Mouse (Mus musculus): ENCODE data around the gene Cyb561d2. TPM values are rescaled to one million over a fixed set of nuclear protein-coding genes. Genes with fewer than 3 reads are reported as not detected.

Gene Cyb561d2
- polyA plus RNA-seq, 1 experiment from 2014 or later = 13.1 TPM

- ATAC-seq (ENCODE audit: insufficient number of reproducible peaks, low FRiP score, low TSS enrichment, low read depth) = no peak; the same call in 1 of the 2 replicates
- WGBS = under 1% methylated on average over 23 of the region's 23 CpGs
Observed at GRCm38 (mm10) chr9:107555031-107555457, 13.1 kb upstream of the Cyb561d2 start.

GRCm38 (mm10) chr9:107554319-107554825 is 12.4 kb upstream of the Cyb561d2 start:
- Histone ChIP-seq H3K4me3 (ENCODE audit: low read depth, low read length) (peak overlapping the region; percentile 78), H3K27ac (replicated peaks; ENCODE audit: low read depth, low read length) (peak overlapping the region; percentile 91), H3K9ac (ENCODE audit: low read length) (peak overlapping the region; percentile 79), H3K4me1 (ENCODE audit: control insufficient read depth, insufficient read depth, low read length) (peaks cover 45% of the 10 kb centered on the region), H3K36me3 (ENCODE audit: control insufficient read depth, insufficient read depth, low read length) (peaks cover 17% of the 10 kb centered on the region), H3K9me3 (ENCODE audit: control insufficient read depth, low read length) (no peaks in the 10 kb centered on the region), H3K4me2 (ENCODE audit: low read depth, severe bottlenecking) (peak overlapping the region; percentile 84), H3K27me3 (ENCODE audit: control insufficient read depth, insufficient read depth, low read length) (no peaks in the 10 kb centered on the region)
- under 1% methylated on average over 53 of the region's 53 CpGs for WGBS
- DNase-seq (ENCODE audit: low spot score) (peak; percentile 95), ATAC-seq (ENCODE audit: insufficient number of reproducible peaks, low FRiP score, low TSS enrichment, low read depth) (peak; percentile 87)

More at GRCm38 (mm10) chr9:107555031-107555457, 13.1 kb upstream of the Cyb561d2 start:
- H3K27ac ChIP-seq (replicated peaks; ENCODE audit: low read depth, low read length) = peak overlapping the region; percentile 91
- H3K4me2 ChIP-seq (ENCODE audit: low read depth, severe bottlenecking) = peak overlapping the region; percentile 83
- H3K4me3 ChIP-seq (ENCODE audit: low read depth, low read length) = peak overlapping the region; percentile 78
- H3K9ac ChIP-seq (ENCODE audit: low read length) = peak overlapping the region; percentile 79
- H3K27me3 ChIP-seq (ENCODE audit: control insufficient read depth, insufficient read depth, low read length) = no peaks in the 10 kb centered on the region
- peak; percentile 66 for DNase-seq (ENCODE audit: low spot score)
- H3K9me3 ChIP-seq (ENCODE audit: control insufficient read depth, low read length) = no peaks in the 10 kb centered on the region
- H3K36me3 ChIP-seq (ENCODE audit: control insufficient read depth, insufficient read depth, low read length) = peaks cover 20% of the 10 kb centered on the region
- H3K4me1 ChIP-seq (ENCODE audit: control insufficient read depth, insufficient read depth, low read length) = peaks cover 45% of the 10 kb centered on the region

- DNase-seq (ENCODE audit: low spot score) = no peak
- Histone ChIP-seq H3K4me2 (ENCODE audit: low read depth, severe bottlenecking) (peak overlapping the region; percentile 84), H3K9ac (ENCODE audit: low read length) (peak overlapping the region; percentile 49), H3K27ac (replicated peaks; ENCODE audit: low read depth, low read length) (peak overlapping the region; percentile 87), H3K27me3 (ENCODE audit: control insufficient read depth, insufficient read depth, low read length) (no peaks in the 10 kb centered on the region), H3K9me3 (ENCODE audit: control insufficient read depth, low read length) (no peaks in the 10 kb centered on the region), H3K4me3 (ENCODE audit: low read depth, low read length) (peak overlapping the region; percentile 78), H3K4me1 (ENCODE audit: control insufficient read depth, insufficient read depth, low read length) (peaks cover 45% of the 10 kb centered on the region), H3K36me3 (ENCODE audit: control insufficient read depth, insufficient read depth, low read length) (peaks cover 13% of the 10 kb centered on the region)
- ATAC-seq (ENCODE audit: insufficient number of reproducible peaks, low FRiP score, low TSS enrichment, low read depth) = peak; percentile 49
- 4% methylated on average over 37 of the region's 37 CpGs for WGBS
Observed at GRCm38 (mm10) chr9:107553541-107554318, 11.7 kb upstream of the Cyb561d2 start.

GRCm38 (mm10) chr9:107552690-107553393 is 10.8 kb upstream of the Cyb561d2 start:
- no peaks in the 10 kb centered on the region for H3K27me3 ChIP-seq (ENCODE audit: control insufficient read depth, insufficient read depth, low read length)
- peaks cover 7% of the 10 kb centered on the region; the same call in 1 of the 2 replicates for H3K36me3 ChIP-seq (ENCODE audit: control insufficient read depth, insufficient read depth, low read length)
- peaks cover 45% of the 10 kb centered on the region for H3K4me1 ChIP-seq (ENCODE audit: control insufficient read depth, insufficient read depth, low read length)
- 76% methylated on average over 5 of the region's 5 CpGs for WGBS
- ATAC-seq (ENCODE audit: insufficient number of reproducible peaks, low FRiP score, low TSS enrichment, low read depth) (no peak), DNase-seq (ENCODE audit: low spot score) (no peak)
- no peaks in the 10 kb centered on the region for H3K9me3 ChIP-seq (ENCODE audit: control insufficient read depth, low read length)
- no peak overlapping the region; the same call in none of the 2 replicates for H3K27ac ChIP-seq (replicated peaks; ENCODE audit: low read depth, low read length)
- no peak overlapping the region for H3K4me3 ChIP-seq (ENCODE audit: low read depth, low read length)
- H3K4me2 ChIP-seq (ENCODE audit: low read depth, severe bottlenecking) = peak overlapping the region; percentile 96
- no peak overlapping the region; the same call in 1 of the 2 replicates for H3K9ac ChIP-seq (ENCODE audit: low read length)

GRCm38 (mm10) chr9:107551890-107552355 is 9.9 kb upstream of the Cyb561d2 start:
- ATAC-seq (ENCODE audit: insufficient number of reproducible peaks, low FRiP score, low TSS enrichment, low read depth) = no peak
- Histone ChIP-seq H3K27ac (replicated peaks; ENCODE audit: low read depth, low read length) (peak overlapping the region; percentile 47), H3K36me3 (ENCODE audit: control insufficient read depth, insufficient read depth, low read length) (no peaks in the 10 kb centered on the region; the same call in 1 of the 2 replicates), H3K27me3 (ENCODE audit: control insufficient read depth, insufficient read depth, low read length) (no peaks in the 10 kb centered on the region), H3K9ac (ENCODE audit: low read length) (peak overlapping the region; percentile 79), H3K9me3 (ENCODE audit: control insufficient read depth, low read length) (no peaks in the 10 kb centered on the region), H3K4me1 (ENCODE audit: control insufficient read depth, insufficient read depth, low read length) (peaks cover 49% of the 10 kb centered on the region), H3K4me2 (ENCODE audit: low read depth, severe bottlenecking) (peak overlapping the region; percentile 96), H3K4me3 (ENCODE audit: low read depth, low read length) (peak overlapping the region; percentile 52)
- 6% methylated on average over 8 of the region's 8 CpGs for WGBS
- no peak for DNase-seq (ENCODE audit: low spot score)

GRCm38 (mm10) chr9:107551117-107551889 is 9.3 kb upstream of the Cyb561d2 start, which contains the start of gene Rassf1:
Gene Rassf1, plus strand, starts transcription at chr9:107551555.
- WGBS = under 1% methylated on average over 56 of the region's 63 CpGs
- DNase-seq (ENCODE audit: low spot score) (peak; percentile 80), ATAC-seq (ENCODE audit: insufficient number of reproducible peaks, low FRiP score, low TSS enrichment, low read depth) (peak; percentile 14; the same call in 1 of the 2 replicates)
- peak within 1 kb of the TSS; percentile 79 for H3K9ac ChIP-seq (ENCODE audit: low read length)
- no peaks in the 10 kb centered on the region for H3K9me3 ChIP-seq (ENCODE audit: control insufficient read depth, low read length)
- peaks cover 50% of the 10 kb centered on the region for H3K4me1 ChIP-seq (ENCODE audit: control insufficient read depth, insufficient read depth, low read length)
- no peaks in the 10 kb centered on the region for H3K27me3 ChIP-seq (ENCODE audit: control insufficient read depth, insufficient read depth, low read length)
- H3K27ac ChIP-seq (replicated peaks; ENCODE audit: low read depth, low read length) = peak within 1 kb of the TSS; percentile 47
- H3K36me3 ChIP-seq (ENCODE audit: control insufficient read depth, insufficient read depth, low read length) = no peaks in the 10 kb centered on the region
- peak within 1 kb of the TSS; percentile 52 for H3K4me3 ChIP-seq (ENCODE audit: low read depth, low read length)
- H3K4me2 ChIP-seq (ENCODE audit: low read depth, severe bottlenecking) = peak within 1 kb of the TSS; percentile 96

- no peak overlapping the region; the same call in 1 of the 2 replicates for H3K27ac ChIP-seq (replicated peaks; ENCODE audit: low read depth, low read length)
- H3K36me3 ChIP-seq (ENCODE audit: control insufficient read depth, insufficient read depth, low read length) = no peaks in the 10 kb centered on the region
- H3K4me2 ChIP-seq (ENCODE audit: low read depth, severe bottlenecking) = peak overlapping the region; percentile 96
- H3K4me3 ChIP-seq (ENCODE audit: low read depth, low read length) = peak overlapping the region; percentile 52
- 28% methylated on average over 23 of the region's 23 CpGs for WGBS
- ATAC-seq (ENCODE audit: insufficient number of reproducible peaks, low FRiP score, low TSS enrichment, low read depth) (no peak), DNase-seq (ENCODE audit: low spot score) (no peak)
- no peaks in the 10 kb centered on the region for H3K9me3 ChIP-seq (ENCODE audit: control insufficient read depth, low read length)
- H3K9ac ChIP-seq (ENCODE audit: low read length) = peak overlapping the region; percentile 79; the same call in 1 of the 2 replicates
- peaks cover 47% of the 10 kb centered on the region for H3K4me1 ChIP-seq (ENCODE audit: control insufficient read depth, insufficient read depth, low read length)
- H3K27me3 ChIP-seq (ENCODE audit: control insufficient read depth, insufficient read depth, low read length) = no peaks in the 10 kb centered on the region
Observed at GRCm38 (mm10) chr9:107550491-107551116, 8.6 kb upstream of the Cyb561d2 start.
